Mouse (Mus musculus): Measurements from ENCODE around the gene Ift81.

GRCm38 (mm10) chr5:122502077-122502941 is 112.0 kb downstream of the Ift81 start, which contains the start of gene Atp2a2:
- no peak for TF ChIP-seq CTCF (IDR thresholded peaks at IDR 0.05; ENCODE audit: low read depth, low read length)
- TF ChIP-seq GATA1 (IDR thresholded peaks at IDR 0.05; ENCODE audit: borderline replicate concordance, low read length), result no peak
- no peak for TF ChIP-seq TAL1 (conservative IDR thresholded peaks at IDR 0.05; ENCODE audit: low read depth, low read length)
- no peak for TF ChIP-seq POLR2AphosphoS5 (IDR thresholded peaks at IDR 0.05; ENCODE audit: insufficient replicate concordance, low read depth, low read length)
- no peak for TF ChIP-seq GATA2 (IDR thresholded peaks at IDR 0.05; ENCODE audit: borderline replicate concordance, low read depth, low read length)

All from G1E (cell line).